Mouse (Mus musculus) embryonic fibroblast, embryonic 13.5 days (primary cell): ENCODE measurements around the gene Larp1b.
A peak's percentile ranks its signal among the peaks of the same experiment; 100 is the strongest.

Experiments used
- CTCF ChIP-seq: IDR thresholded peaks from 2 replicates; pipeline ENCODE4 v1.5.1; 2011; ENCODE audit warnings: mild to moderate bottlenecking, control low read depth, low read length, moderate library complexity, borderline replicate concordance; ENCODE audit not compliant: insufficient read depth
- POLR2A ChIP-seq: IDR thresholded peaks from 2 replicates; pipeline ENCODE4 v1.6.1; 2011; ENCODE audit warnings: low read depth, mild to moderate bottlenecking, control low read depth, low read length, moderate library complexity

DNA sequence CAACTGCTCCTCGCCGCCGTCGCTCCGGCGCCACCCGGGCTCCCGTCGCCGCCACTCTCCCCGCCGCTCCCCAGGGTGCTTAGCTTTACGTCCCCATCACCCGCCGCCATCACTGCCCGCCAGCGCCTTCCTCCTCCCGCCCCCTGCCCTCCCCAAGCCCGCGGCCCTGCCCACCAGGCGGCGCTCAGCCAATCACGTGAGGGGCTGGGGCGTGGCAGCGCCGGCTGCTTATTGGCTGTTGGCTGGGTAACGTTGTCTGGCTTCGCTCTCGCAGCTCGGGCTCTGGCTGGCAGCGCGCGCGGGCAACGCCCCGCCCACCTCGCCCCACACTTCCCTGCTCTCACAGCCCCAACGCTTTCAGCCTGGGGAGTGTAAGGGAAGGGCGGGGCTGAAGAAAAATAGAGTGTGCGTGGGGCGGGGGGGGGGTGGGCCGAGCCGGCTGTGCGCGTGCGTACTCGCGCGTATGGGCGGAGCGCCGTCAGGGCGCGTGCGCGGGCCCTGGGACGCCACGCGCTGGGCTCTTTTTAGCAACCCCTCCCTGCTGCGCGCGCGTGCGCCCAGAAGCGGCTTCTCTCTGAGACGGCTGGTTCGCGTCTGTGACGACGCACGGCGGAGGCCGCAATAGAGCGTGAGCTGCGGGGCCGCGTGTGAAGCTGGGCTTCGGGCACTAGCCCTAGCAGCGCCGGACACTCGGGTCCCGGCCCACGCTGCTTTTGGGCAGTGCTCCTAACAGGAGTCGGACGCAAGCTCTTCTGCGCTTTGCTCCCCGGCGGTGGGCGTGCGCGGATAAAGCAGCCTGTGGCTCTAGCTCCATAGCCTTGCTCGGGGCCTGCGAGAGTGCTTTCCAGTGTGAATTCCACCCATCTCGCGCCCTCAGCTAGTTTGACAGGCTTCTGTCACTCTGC is 133.5 kb downstream of the Larp1b start, which contains the start of gene Pgrmc2:
- TF ChIP-seq CTCF (no peak), POLR2A (peak; percentile 98)
